Mouse (Mus musculus) neural tube, embryonic 14.5 days (tissue): ENCODE data around the gene Pcnx. TPM values are rescaled to one million over a fixed set of nuclear protein-coding genes. Genes with fewer than 3 reads are reported as not detected.
"Not testable (repeated sequence)": the region's sequence is repeated elsewhere in the genome, so short reads cannot be mapped to it uniquely, and the experiment has no call there.

Source experiments
- ATAC-seq: fragments of 200-750 bp; cut with Nextera tagmentation; 2 replicates; pipeline ENCODE4 v1.8.0; 2017; ENCODE audit warnings: low read depth, mild to moderate bottlenecking, moderate TSS enrichment, moderate library complexity
- H3K27ac ChIP-seq: fragments of 300-500 bp; sonication (generic); 2 replicates; pipeline ENCODE4 v1.5.1; 2014; ENCODE audit warnings: low read depth, mild to moderate bottlenecking, control low read depth, low read length, moderate library complexity, mixed read lengths
- H3K27me3 ChIP-seq: fragments of 300-500 bp; sonication (generic); 2 replicates; pipeline ENCODE4 v1.6.1; 2014; ENCODE audit warnings: low read length; ENCODE audit not compliant: control insufficient read depth, insufficient read depth
- H3K36me3 ChIP-seq: fragments of 300-500 bp; sonication (generic); 2 replicates; pipeline ENCODE4 v1.6.1; 2014; ENCODE audit warnings: low read length, mixed read lengths; ENCODE audit not compliant: control insufficient read depth, insufficient read depth
- H3K4me1 ChIP-seq: fragments of 300-500 bp; sonication (generic); 2 replicates; pipeline ENCODE4 v1.6.1; 2014; ENCODE audit warnings: low read length; ENCODE audit not compliant: control insufficient read depth, insufficient read depth
- H3K4me2 ChIP-seq: fragments of 300-500 bp; sonication (generic); 2 replicates; pipeline ENCODE4 v1.6.1; 2014; ENCODE audit warnings: mild to moderate bottlenecking, low read depth, low read length, control low read depth
- H3K4me3 ChIP-seq: fragments of 300-500 bp; sonication (generic); 2 replicates; pipeline ENCODE4 v1.5.1; 2014; ENCODE audit warnings: low read depth, low read length, control low read depth, mixed read lengths
- H3K9ac ChIP-seq: fragments of 300-500 bp; sonication (generic); replicated peaks from 2 replicates; pipeline ENCODE4 v1.6.1; 2014; ENCODE audit warnings: low read depth, mild to moderate bottlenecking, control low read depth, low read length, mixed read lengths
- H3K9me3 ChIP-seq: fragments of 300-500 bp; sonication (generic); 2 replicates; pipeline ENCODE4 v1.6.1; 2016; ENCODE audit warnings: low read length; ENCODE audit not compliant: control insufficient read depth
- WGBS: fragments of 180-500 bp; shearing (Covaris S2); extraction: QIAGEN DNeasy Blood & Tissue Kit; methylation state at CpG from one replicate; pipeline ENCODE4 v1.1.7; 2014; 5-methylcytosine and 5-hydroxymethylcytosine counted together
- polyA plus RNA-seq: library from polyadenylated mRNA; unstranded; fragments of >200 nt; fragmentation: Nextera tagmentation; extraction: Ambion mirVana; gene quantifications from 2 replicates; pipeline ENCODE4 v1.2.1, GENCODE M21; 2014

Gene Pcnx
- polyA plus RNA-seq, 1 experiment from 2014 or later = 23.5 TPM

DNA sequence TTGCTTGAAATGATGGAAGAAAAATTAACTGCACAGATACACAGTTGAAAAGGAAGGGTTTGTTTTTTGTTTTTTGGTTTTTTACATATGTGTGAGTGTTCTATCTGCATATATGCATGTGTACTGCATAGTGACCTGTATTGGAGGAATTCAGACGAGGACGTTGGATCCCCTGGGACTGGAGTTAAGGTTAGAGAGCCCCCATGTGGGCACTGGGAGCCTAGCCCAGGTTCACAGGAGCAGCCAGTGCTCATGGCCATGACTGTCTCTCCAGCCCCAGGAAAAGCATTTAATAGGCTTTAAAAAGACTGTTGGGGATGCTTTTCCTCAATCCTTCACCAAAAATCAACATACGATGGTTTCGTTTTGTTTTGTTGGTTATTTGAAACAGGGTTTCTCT is 117.5 kb downstream of the Pcnx start:
- H3K4me3 ChIP-seq = no peak overlapping the region
- no peak overlapping the region for H3K27ac ChIP-seq
- H3K27me3 ChIP-seq = no peaks in the 10 kb centered on the region
- 72% methylated on average over 4 of the region's 4 CpGs for WGBS
- peaks cover 31% of the 10 kb centered on the region for H3K36me3 ChIP-seq
- H3K4me1 ChIP-seq = no peaks in the 10 kb centered on the region
- no peak overlapping the region for H3K9ac ChIP-seq
- H3K4me2 ChIP-seq = no peak overlapping the region
- no peaks in the 10 kb centered on the region for H3K9me3 ChIP-seq
- no peak for ATAC-seq

DNA sequence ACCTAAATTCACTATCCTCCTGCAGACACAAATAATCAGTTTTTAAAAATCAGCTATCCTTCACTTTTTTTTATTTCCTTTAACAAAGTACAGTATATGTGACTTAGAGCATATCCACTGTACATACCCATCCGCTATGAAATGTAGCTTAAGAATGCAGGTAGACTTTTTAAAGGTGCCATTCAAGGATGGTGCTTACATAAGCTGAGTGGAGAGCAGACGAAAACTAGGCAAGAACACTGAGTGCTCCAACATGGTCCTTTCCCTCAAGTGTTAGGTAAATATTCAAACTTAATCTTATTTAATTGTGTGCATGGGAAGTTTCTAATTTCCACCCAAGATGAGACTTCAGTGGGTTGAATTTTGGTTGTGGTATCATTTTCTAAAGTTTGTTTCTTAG is 119.5 kb downstream of the Pcnx start:
- ATAC-seq = no peak
- no peak overlapping the region for H3K27ac ChIP-seq
- H3K36me3 ChIP-seq = peaks cover 42% of the 10 kb centered on the region
- 86% methylated on average over 2 of the region's 2 CpGs for WGBS
- no peak overlapping the region for H3K9ac ChIP-seq
- H3K4me3 ChIP-seq = no peak overlapping the region
- H3K9me3 ChIP-seq = no peaks in the 10 kb centered on the region
- H3K4me2 ChIP-seq = no peak overlapping the region
- H3K4me1 ChIP-seq = no peaks in the 10 kb centered on the region
- no peaks in the 10 kb centered on the region for H3K27me3 ChIP-seq

DNA sequence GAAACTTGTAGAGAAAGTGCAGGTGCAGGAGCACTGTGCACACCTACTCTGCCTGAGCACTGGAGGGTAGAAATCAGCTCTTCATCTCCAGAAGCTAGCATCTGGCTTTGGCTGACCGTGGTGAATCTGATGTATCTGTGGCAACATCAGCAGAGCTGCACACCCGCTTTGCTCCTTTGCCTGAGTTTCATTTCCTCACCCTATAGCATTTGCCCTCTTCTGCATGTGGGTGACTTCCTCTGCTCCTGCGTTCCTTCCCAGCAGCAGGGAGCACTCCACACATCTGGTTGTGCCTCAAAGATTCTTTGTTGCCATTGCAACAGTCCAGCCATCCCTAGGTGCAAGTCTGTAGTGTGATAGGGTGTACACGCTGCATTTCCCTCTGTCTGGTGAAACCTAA is 132.3 kb downstream of the Pcnx start:
- H3K9me3 ChIP-seq = no peaks in the 10 kb centered on the region
- no peaks in the 10 kb centered on the region for H3K27me3 ChIP-seq

DNA sequence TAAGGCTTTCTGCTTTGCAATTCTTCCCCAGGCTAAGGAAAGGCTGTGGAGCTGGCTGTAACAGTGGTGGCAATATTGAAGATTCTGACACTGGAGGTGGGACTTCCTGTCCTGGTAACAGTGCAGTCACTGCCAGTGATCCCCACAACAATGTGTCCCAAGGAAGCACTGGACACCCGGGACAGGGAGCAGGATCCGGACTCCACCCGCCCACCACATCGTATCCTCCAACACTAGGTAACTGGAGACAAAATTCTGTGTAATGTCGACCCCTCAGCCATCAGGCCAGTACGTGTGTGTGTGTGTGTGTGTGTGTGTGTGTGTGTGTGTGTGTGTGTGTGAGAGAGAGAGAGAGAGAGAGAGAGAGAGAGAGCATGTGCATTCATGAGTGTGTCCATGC is 133.2 kb downstream of the Pcnx start:
- Histone ChIP-seq H3K9me3 (no peaks in the 10 kb centered on the region), H3K27ac (no peak overlapping the region), H3K4me3 (no peak overlapping the region), H3K4me1 (no peaks in the 10 kb centered on the region), H3K27me3 (no peaks in the 10 kb centered on the region), H3K36me3 (peaks cover 47% of the 10 kb centered on the region), H3K9ac (no peak overlapping the region), H3K4me2 (no peak overlapping the region)
- no peak for ATAC-seq
- WGBS = 88% methylated on average over 6 of the region's 6 CpGs

More for the DNA sequence above, 132.3 kb downstream of the Pcnx start:
- Histone ChIP-seq H3K27ac (no peak overlapping the region), H3K4me1 (no peaks in the 10 kb centered on the region), H3K9ac (no peak overlapping the region), H3K4me3 (no peak overlapping the region), H3K36me3 (peaks cover 55% of the 10 kb centered on the region), H3K4me2 (no peak overlapping the region)
- no peak for ATAC-seq
- 87% methylated on average over 4 of the region's 4 CpGs for WGBS

DNA sequence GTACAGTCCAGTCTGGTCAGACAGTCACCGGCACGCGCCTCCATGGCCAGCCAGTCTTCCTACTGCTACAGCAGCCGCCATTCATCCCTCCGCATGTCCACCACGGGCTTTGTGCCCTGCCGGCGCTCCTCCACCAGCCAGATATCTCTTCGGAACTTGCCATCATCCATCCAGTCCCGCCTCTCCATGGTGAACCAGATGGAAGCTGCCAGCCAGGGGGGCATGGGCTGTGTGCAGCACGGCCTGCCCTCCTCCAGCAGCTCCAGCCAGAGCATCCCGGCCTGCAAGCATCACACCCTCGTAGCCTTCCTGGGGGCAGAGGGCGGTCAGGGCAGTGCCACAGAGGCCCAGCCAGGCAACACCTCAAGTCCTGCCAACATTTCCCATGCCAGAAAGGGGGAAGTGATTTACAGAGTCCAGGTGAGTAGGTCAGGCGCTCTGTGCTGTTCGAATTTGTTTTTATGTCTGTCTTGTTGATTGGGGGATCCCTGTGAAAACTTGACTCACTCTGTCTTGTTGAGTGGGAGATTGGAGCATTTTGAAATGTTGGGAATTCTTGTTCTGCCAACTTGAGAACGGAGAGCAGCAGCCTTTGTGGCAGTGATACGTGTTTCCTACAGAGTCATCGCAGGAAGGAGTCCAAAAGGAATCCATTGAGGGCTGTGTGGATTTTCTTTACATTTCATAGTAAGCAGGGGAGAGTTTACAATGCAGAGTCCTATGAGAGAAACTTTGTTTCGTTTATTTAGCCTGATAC is 135.3 kb downstream of the Pcnx start:
- H3K9ac ChIP-seq = no peak overlapping the region
- no peak overlapping the region for H3K27ac ChIP-seq
- H3K4me2 ChIP-seq = no peak overlapping the region
- H3K36me3 ChIP-seq = peaks cover 42% of the 10 kb centered on the region
- H3K4me1 ChIP-seq = no peaks in the 10 kb centered on the region
- H3K27me3 ChIP-seq = no peaks in the 10 kb centered on the region
- ATAC-seq = no peak
- H3K4me3 ChIP-seq = no peak overlapping the region
- 95% methylated on average over 20 of the region's 20 CpGs for WGBS
- H3K9me3 ChIP-seq = no peaks in the 10 kb centered on the region

DNA sequence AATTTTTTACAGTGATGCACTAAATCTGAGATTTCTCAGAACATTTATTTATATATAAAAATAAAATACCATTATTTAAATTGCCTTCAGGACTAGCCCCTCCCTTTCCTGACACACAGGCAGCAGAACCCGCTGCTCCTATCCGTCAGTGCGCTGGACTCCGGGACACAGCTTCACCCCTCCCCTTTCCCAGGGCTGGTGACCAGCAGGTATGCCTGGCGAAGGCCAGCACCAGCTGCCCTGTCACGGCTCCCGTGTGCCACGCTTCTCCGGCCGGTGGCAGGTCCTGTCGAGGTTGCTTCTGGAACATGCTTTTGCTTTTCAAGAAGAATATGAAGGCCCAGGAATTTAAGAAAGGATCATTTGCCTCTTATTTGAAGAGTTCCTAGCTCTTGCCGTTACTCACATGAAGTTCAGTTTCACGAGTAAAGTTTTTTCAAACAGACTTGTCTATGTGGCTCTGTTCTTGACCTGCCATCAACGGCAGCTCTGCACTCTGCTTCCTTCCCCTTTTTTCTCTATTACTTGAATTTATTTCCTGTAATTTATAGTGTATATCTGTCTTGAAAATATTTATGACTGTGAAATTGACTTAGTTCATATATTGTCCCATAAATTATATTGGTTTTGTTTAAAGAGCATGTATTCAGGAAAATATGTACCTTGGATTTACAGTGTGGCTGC is 137.0 kb downstream of the Pcnx start:
- 84% methylated on average over 14 of the region's 14 CpGs for WGBS
- Histone ChIP-seq H3K27ac (no peak overlapping the region), H3K9ac (no peak overlapping the region), H3K4me1 (no peaks in the 10 kb centered on the region), H3K27me3 (no peaks in the 10 kb centered on the region), H3K4me2 (no peak overlapping the region), H3K4me3 (no peak overlapping the region), H3K9me3 (no peaks in the 10 kb centered on the region), H3K36me3 (peaks cover 35% of the 10 kb centered on the region)
- ATAC-seq = no peak

DNA sequence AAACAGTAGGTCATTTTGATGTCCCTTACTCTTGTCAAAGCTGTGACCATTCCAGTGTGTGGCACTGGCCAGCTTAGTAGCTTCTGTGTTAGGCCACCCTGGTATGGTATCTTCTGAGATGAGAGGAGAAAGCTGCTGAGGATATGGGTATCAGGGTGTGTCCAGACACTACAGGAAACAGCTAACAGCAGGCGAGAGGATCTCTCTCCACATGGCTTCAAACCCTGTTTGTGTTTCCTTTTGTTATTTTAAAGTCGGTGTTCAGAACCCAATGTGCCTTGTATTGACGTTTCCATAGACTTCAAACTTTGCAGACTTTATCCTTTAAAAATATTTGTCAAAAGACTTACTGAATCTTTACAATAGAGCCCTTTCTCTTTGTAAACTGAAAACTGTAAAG is 137.7 kb downstream of the Pcnx start:
- H3K27ac ChIP-seq = no peak overlapping the region
- H3K4me2 ChIP-seq = no peak overlapping the region
- H3K36me3 ChIP-seq = peaks cover 28% of the 10 kb centered on the region
- no peaks in the 10 kb centered on the region for H3K4me1 ChIP-seq
- no peaks in the 10 kb centered on the region for H3K27me3 ChIP-seq
- no peak overlapping the region for H3K4me3 ChIP-seq
- no peaks in the 10 kb centered on the region for H3K9me3 ChIP-seq
- WGBS = 57% methylated on average over 3 of the region's 3 CpGs
- no peak for ATAC-seq
- no peak overlapping the region for H3K9ac ChIP-seq

DNA sequence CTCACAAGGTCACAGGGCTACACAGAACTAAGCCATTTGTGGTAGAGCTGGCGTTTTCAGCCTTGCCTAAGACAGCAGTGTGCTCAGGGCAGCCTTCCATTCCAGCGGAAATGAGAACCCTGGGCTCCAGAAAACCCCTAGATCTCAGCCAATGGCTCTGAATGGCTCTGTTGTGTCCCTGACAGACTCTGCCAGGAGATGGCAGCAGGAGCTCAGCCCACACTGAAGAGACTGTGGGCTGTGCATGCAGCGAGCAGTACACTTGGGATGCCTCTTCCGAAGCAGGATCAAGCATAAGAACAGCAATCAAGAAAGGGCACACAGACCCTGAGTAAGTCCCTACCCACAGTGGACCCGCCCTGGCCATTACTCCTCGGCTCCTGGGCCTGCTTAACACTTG is 142.9 kb downstream of the Pcnx start:
- H3K4me1 ChIP-seq, H3K36me3 ChIP-seq: not testable (repeated sequence)
- WGBS = no CpG with 5 or more reads among the region's 6 CpGs

DNA sequence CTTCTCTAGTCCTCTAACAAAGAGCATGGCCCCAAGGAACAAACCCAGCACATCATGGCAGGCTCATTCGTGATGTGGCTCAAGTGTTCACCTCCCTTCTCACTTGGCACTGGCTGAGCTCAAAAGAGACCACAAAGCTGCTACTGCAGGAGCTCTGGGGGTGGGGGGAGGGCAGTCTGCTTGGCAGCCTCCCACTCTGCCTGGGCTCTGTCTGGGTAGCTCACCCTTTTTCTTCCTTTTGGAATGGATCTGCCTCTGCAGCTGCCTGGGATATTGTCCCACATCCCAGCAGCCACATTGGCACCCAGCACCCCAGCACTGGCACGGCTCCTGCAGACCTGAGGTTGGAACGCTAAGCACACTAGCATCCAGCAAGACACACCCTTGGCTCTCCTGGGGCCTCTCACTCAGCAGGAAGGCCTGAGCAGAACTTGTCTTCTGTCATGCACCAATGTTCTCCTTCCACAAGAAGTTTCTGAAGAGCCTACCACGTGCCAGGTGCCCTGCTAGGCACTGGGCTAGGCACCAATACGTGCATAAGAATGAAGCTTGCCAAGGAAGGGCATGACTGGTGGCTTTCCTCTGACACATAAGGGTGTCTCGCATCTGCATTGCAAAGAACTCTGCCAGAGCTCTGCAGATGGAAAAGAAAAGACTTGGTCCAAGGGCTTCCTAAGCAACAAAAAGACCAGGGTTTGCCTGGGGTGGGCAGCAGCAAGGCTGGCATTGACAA is 166.2 kb downstream of the Pcnx start:
- not testable (repeated sequence) for H3K4me3 ChIP-seq, H3K36me3 ChIP-seq, H3K9me3 ChIP-seq, H3K4me1 ChIP-seq, H3K27me3 ChIP-seq, H3K27ac ChIP-seq, H3K4me2 ChIP-seq, H3K9ac ChIP-seq
- no CpG with 5 or more reads among the region's 6 CpGs for WGBS
- peak; percentile 24; the same call in 1 of the 2 replicates for ATAC-seq

More for the DNA sequence above, 142.9 kb downstream of the Pcnx start:
- not testable (repeated sequence) for H3K27ac ChIP-seq, H3K4me3 ChIP-seq, H3K4me2 ChIP-seq, H3K27me3 ChIP-seq, H3K9me3 ChIP-seq, H3K9ac ChIP-seq
- peak; percentile 98 for ATAC-seq
